Mouse (Mus musculus) cerebellum, adult 9-11 months (tissue): ENCODE measurements around the gene Tmem100.

ENCODE experiments used
- DNase-seq: peaks from one replicate; pipeline ENCODE4 v3.0.0; 2022

Tmem100 gene

DNA sequence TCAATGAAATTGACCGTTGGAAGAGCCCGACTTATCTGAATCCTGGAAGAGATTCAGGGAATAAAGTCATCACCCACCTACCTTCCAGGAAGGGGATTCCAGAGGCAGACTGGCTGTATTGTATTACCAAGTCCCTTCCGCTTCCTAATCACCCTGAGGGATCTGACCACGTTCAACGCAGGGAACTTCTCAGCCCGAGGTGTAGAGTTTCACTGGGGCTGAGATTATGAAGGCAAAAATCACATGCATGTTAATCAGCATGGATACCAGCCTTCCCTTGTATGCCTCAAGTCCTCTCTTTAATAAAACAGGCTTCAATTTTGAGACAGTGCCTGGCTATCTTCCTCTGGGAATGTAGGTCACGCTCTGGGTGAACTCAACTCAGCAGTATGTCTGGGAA lies 14.9 kb upstream of the Tmem100 start:
- no peak for DNase-seq

DNA sequence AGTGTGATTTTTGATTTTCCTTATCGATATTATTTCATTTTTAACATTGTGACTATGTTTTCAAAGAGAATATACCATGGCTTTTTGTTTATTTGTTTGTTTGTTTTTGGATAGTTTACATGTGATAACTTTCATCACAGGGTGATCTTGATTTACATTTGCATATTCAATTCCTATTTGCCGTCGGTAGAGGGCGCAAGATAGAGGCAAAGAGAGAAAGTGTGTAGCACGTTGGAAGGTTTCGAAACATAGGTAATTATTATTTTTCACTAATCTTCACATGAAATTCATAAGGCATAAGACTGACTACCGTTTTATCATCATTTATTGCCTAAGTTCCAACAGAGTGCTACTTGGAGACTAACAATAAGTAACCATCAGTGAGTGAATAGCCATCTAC lies 11.0 kb upstream of the Tmem100 start:
- DNase-seq, result no peak

DNA sequence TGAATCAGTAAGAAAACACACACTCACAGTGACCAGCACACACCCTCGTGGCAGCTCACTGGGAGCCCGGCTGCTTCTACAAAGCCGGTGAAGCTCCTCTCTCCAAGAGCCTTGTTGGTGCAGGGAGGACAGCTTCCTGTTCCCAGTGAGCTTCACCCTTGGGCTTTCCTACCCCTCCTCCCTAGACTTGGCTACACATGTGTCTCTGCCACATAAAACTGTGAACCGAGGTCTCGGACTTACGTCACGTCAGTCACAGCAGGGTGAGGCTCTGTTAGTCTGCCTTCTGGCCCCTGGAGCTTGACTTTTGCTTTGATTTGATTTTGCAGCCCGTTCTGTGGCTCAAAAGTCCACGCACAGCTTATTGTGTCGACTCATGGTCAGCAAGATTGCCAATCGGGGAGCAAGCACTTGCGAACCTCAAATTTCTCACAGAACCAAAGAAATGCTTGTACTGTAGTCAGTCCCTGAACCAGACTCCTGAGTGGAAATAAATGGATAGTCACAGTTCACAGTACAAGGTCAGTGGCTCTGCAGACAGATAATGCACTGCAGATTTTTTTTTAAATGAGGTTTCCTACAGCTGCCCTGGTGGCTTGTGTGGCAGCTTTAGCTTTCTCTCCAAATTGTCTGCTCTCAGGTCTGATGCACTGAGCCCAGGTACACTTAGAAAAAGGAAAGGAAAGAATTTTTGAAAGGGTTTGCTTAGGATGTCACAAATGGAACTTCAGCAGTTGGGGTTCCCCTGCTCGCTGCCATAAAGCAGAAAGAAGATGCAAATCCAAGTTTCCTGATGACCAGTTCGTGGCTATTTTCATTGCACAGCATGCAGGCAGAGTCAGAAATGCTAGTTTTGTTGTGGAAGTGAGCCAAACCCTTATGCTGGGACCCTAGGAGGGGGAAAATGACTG lies 4.0 kb upstream of the Tmem100 start:
- no peak for DNase-seq

DNA sequence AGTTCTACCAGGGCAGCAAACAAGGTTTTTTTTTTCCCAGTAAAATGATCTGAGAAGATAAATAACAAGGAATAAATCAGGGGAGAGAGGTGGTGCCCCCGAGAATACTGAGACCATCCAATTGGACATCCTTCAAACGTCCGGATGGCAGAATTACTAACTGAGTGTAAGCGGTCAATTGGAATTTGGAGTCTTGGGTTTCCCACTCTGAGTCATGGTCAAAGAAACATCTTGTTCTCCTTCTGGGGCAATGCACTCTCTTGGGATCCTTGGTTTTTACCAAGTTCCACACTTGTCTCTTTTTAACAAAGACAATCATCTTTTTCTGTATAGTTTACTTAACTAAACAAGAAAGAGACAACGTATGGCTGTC lies 3.4 kb upstream of the Tmem100 start:
- no peak for DNase-seq

DNA sequence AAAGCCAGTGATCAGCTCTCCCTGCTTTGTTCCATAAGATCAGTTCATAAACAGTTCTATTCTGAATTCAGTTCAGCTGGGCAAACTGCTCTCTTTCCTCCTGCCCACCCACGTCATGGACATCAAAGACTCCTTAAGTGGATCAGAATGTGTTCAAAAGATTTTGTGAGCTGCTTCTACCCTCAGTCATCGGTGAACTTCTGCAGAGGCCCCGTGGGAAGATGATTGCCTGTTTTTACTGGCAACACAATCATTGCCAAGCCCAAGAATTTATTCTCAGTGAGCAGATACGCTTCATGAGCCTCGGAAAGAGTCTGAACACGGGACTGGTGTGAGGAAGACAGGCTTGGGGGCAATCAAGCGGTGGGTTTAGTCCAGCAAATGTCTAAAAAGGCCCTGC lies 2.9 kb upstream of the Tmem100 start:
- no peak for DNase-seq

DNA sequence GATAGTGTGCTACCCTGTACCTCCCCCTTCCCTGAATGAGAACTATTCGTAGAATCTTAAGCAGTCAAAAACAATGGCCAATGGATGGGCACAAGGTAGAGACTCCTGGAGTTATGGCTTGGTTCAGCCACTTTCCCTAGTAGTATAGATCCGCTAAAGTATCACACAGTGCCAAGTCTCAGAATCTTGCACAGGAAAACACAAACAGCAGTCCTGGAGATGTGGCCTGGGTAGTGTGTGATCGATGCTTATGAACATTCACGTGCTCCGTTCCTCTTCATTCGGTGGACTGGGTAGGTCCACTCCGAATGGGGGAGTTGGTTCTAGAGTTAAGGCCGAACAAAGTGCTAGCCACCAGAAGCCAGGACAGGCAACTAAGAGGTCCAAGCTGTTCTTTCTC lies 1.4 kb upstream of the Tmem100 start:
- no peak for DNase-seq

DNA sequence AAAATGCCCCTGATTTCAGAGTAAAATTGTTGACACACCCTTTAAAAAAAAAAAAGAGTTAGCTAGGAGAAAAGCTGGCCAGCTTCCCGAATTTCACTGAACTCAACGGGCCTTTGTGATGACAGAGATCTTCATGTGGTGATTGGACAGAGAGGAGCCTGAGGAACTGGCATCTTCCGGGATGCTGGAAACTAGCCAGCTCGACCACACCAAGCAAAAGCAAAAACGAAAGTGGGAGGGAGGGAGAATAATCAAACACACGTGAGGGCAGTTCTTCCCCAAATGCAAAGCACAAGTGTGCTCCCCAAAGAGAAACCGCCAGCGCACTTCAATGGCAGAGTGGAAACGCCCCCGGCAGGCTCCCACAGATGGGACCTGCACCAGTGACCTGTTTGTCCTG lies 794 bp upstream of the Tmem100 start:
- no peak for DNase-seq

DNA sequence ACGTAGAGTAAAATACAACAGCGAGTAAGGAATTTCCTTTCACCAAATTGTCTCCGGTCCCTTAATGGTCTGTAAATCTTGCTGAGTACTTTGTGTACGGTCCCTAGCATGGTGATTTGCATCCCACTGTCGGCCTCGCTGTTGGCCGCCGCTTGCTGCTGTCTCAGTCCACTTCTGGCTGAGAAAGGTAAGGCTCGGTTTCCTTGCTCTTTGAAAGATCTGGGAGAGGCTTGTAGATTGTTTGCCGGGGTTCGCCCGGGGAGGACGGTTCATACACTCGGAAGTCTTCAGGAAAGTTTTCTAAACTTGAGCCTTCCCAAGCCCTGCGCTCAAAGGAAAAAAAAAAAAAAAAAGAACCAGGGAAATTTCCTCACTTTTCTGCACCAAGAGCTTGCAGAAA lies 409 bp downstream of the Tmem100 start:
- DNase-seq, result no peak

DNA sequence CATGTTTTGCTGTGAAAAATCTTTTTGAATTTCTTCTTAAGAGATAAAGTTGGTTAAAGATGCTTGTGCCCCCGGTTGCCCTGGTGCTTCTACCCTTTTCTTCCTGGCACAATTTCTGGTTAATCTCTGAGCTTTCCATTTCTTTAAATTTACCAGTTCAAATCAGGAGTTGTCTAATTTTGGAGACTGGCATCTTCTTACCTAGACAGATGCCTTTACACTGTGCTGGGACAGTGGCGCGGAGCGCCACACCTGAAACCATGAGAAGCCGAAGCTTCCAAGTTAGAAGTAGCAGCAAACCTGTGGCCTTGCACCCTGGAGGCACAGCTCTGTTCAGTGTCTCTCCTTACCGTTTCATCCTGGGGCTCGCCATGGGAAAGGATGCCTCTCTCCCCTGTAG lies 928 bp downstream of the Tmem100 start:
- DNase-seq, result no peak

DNA sequence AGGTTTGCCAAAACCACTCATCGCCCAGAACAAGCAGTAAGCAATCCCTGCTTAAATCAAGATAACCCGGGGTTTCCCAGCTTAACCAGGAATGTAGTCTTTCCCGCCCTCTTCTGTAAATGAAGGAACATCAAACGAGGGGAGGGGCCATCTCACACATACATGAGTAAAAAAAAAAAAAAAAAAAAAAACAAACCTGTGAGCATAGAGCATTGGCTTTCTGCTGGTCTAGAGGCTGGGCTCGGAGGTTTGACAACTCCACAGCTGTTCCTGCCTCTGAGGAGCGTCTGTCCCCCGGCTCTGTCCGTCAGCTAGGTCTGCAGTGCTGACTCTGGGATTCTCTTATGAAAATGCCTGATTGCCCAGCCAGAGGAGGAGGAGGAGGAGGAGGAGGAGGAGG lies 2.7 kb downstream of the Tmem100 start:
- DNase-seq, result no peak

DNA sequence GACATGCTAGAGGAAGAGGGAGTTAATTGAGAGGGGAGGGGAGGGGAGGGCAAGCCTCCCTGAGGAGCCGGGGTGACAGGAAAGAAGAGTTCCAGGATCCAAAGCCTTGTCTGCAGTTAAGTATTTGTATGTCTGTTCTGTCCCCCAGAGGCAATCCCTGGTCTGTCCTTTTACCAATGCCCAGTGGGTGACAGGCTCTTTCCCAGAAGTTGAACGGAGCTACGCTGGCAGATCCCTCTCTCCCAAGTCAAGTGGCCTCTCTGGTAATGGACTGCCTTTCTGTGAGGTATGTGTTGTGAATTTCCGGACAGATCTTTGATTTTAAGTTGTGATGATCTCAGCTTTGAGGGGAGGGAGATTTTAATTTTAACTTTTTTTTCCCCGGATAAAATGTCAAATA lies 3.3 kb downstream of the Tmem100 start:
- no peak for DNase-seq

DNA sequence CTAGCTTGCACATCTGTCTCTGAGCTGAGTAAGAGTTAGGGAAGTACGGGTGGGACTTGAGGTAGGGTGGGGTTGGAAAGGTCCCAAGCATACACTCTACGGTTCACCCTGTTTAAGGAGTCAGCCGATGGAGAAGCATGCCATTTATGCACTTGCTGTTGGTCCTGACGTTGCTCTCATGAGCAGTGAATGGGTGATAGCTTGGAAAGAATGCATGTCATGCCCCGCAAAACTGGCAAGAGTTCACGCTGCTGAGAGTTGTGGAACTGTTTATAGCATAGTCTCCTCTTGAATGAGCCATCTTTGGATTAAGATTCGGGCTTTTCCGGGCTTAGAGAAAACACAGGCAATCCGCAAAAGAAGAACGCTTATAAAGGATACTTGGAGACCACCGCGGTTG lies 4.5 kb downstream of the Tmem100 start:
- DNase-seq, result no peak

DNA sequence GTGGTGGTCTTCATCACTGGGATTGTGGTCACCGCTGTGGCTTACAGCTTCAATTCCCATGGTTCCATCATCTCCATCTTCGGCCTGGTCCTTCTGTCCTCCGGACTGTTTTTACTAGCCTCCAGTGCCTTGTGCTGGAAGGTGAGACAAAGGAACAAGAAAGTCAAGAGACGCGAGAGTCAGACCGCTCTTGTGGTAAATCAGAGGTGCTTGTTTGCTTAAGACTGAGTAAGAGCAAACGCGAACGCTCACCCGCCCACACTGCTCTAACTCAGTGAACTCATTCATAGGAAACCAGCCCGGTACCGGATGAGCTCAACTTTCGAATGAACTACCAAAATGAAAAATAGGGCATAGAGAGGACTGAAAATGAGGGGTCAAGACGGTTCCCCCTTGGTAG lies 5.4 kb downstream of the Tmem100 start:
- DNase-seq, result no peak

DNA sequence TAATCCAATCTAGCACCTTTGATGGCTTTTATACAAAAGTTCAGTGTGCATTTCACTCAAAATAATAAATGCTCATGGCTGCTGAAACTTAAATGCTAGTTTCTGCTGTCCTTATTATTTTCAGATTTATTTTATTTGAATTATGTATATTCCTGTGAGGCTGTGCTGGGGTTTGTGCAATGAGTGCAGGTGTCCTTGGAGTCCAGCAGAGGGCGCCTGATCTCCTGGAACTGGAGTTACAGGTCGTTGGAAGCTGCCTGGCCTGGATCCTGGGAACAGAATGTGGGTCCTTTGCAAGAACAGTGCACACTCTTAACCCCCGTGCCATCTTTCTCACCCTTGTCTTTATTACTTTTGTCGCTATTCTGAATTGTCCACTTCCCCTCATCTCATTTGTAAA lies 6.3 kb downstream of the Tmem100 start:
- no peak for DNase-seq

DNA sequence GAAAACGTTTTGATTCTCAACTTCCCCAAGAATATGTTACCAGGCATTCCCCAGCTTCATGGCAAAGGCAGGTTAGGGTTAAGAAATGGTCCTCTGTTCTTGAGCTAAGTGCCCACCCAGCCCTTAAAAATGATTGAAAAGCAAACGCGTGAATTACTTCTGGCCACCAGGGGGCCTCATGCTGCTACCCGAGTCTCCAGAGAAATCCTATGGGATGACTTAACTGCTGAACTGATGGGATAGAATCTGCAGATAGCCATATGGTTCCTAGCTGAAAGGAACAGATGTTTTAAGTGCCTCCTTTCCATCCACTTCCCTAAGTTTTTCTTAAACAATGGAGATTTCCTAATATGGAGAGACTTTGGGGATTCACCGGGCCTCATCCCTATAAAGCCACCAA lies 7.9 kb downstream of the Tmem100 start:
- DNase-seq, result no peak

DNA sequence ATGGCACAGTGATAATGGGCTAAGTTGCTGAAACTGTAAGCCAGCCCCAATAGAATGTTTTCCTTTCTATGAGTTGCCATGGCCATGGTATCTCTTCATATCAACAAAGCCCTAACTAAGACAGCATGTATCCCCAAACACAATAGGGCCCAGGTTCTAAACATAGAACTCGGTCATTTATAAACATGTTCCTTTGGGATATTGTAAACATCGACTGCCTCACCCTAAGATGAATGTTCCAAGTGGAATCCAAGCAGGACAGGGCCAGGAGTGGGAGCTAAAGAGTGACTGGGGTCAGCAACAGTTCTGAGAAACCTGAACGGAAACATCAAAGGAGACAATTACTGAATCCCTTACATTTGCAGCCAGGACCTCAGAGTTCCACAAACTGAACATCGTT lies 14.3 kb downstream of the Tmem100 start:
- DNase-seq, result no peak

DNA sequence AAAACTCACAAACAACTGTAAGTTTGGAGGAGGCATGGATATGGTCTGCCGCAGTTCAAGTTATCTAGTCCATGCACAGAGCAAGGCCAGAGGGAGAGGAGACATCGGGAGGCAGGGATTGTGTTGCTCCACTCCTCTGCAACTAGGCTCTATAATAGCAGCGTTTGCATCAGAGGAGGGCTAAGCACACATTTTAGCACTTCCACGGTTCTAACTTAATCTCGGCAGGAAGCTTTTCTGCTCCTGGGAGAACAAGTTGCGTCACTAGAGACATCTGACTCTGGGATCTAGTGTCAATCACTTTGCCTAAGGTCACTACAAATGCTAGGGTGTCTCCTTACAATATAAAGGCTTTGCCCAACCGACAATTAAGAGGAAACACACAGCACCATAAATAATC lies 16.1 kb downstream of the Tmem100 start:
- DNase-seq, result no peak

DNA sequence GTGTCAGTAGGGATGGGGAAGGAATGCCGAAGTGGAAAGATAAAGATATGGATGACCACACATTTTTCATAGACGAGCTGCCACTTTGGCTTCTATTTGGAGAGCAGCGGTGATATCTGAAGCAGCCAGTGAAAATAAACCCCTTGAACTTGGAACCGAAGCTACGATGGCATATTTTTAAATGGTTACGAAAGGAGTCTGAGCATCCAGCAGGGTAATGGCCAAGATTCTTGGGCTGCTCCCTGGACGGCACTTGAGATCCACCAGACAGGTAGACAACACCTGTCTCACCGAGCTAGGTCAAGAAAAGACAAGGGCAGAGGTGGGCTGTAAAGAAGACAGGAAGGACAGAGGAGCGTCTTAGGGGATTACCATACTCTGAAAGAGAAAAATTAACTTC lies 17.1 kb downstream of the Tmem100 start:
- DNase-seq, result no peak

DNA sequence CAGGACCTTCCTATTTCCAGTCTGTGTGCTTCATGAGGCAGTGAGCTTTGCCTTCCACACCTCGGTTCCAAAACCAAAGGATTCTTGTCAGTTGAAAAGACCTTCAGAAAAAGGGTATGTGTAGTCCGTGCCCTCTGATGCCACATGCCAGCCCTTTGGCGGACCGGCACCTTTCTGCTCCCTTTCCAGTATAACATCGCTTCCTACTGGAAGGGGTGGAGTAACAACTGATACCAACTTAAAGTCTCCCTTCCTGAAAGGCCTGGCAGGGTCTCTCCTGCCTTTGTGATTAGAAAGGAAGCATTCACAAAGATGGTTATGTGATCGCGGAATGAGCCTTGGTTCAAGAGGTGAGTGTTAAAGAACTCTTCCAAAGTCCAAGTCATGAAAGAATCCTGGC lies 19.9 kb downstream of the Tmem100 start:
- DNase-seq, result no peak

DNA sequence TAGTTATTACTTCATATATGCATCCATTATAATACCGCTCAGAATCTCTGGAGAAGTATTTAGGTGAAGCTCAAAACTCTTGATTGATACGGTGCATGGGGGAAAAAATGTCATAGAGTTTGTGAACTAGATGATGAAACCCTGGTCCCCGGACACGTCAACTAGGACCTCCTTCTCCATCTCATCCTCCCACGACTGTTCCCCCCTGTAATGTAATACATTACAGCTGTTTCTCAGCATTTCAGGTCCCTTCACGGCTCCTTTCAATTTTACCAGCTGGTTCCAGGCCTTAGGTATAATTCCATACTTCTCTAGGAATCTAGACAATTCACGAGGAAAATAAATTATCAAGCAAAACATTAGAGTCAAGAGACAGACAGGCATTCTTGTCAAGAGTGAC lies 22.6 kb downstream of the Tmem100 start:
- no peak for DNase-seq

DNA sequence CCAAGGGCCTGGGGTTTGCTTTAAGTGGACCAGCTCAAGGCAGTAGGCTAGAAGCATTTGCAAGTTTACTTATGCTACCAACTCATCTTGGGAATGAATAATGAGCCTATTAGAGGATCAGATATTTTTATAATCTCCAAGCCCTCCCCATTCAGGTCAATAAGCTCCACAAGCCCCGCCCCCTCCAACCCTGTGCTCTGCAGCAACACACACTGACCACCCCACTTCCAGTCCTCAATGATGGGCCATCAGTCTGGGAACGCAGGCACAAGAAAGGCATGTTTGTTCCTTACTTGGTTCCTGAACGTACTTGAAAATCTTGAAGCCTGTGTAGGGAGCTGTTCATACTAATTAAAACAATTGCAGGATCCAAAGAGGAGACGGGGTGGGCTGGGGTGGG lies 23.7 kb downstream of the Tmem100 start:
- no peak for DNase-seq

DNA sequence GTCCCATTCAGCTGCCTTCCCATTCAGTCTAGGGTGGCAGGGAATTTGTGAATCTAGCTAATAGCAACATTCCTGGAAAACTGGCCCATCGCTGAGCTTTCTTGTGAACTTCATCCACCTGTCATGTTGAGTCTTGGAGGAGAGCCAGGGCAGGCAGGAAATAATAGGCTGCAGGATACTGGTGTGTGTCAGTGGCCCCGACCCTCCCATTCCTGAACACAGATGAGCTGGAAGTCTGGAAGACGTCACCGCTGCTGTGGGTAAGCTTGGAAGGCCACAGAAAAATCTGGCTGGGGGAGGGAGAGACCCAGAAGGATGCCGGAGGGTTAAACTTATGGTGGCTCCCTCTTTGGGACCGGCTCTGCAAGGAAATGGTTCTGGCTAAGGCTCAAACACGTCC lies 24.3 kb downstream of the Tmem100 start:
- no peak for DNase-seq

DNA sequence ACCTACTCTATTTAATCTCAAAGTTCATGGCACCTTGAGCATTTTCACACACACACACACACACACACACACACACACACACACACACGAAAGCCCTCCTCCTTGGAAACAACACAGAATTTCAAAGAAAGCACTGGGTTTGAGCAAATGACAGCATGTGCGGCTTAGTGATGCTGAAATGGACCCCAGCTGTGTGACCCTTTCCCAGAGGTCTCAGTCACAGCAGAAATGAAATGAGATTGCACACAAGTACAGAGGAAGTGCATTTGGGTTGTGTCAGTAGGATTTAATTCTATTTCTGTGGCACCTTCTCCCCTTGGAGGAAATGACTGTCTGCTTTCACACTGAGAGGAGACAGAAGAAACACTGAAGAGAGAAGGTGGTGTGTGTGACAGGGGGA lies 26.9 kb downstream of the Tmem100 start:
- DNase-seq, result no peak

DNA sequence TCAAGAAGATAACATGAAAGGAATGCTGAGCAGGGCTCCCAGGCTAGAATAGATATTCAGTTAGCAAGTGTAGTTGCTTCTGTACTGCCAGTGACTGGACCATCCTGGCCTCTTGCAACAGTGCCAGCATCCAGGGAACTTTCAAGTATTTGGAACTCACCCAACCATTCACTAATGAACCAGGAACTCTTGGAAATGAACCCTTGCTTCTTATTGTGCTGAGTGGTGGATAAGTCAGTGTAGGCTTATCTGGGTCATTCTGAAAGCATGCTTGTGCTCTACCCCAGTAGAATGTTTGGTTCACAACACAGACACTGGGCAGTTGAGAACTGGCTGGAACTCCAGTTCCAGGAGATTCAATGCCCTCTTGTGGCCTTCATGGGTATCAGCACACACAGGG lies 29.1 kb downstream of the Tmem100 start:
- DNase-seq, result no peak

DNA sequence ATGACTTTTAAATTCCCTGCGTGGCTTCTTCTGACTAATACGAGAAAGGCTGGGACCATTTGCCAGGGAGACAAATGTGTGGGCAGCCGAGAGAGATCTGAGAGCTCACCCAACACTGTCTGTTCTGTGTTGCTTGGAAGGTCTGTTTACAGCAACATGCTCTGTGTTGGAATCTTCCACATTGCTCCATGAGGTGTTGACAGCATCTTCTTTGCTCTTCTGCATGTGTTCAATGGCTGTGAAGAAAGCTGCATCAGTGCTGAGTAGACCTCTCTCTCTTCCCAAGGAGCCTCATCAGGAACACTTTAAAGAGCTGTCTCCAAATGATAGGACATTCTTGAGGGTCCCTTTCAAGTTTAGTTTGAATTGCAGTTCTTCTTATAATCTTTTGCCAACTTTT lies 32.5 kb downstream of the Tmem100 start:
- DNase-seq, result no peak
